Mouse (Mus musculus) lung, adult 2 months (tissue): ENCODE measurements around the gene Gns.

Experiments used
- CTCF ChIP-seq: fragments of 200-500 bp; IDR thresholded peaks from 2 replicates; pipeline ENCODE4 v1.5.1; 2011; ENCODE audit warnings: mild to moderate bottlenecking, low read length, control low read depth; ENCODE audit not compliant: insufficient read depth
- POLR2A ChIP-seq: fragments of 200-500 bp; IDR thresholded peaks from 2 replicates; pipeline ENCODE4 v1.6.1; 2011; ENCODE audit warnings: low read depth, mild to moderate bottlenecking, control low read depth, low read length, borderline replicate concordance; ENCODE audit errors: extremely low read depth

DNA sequence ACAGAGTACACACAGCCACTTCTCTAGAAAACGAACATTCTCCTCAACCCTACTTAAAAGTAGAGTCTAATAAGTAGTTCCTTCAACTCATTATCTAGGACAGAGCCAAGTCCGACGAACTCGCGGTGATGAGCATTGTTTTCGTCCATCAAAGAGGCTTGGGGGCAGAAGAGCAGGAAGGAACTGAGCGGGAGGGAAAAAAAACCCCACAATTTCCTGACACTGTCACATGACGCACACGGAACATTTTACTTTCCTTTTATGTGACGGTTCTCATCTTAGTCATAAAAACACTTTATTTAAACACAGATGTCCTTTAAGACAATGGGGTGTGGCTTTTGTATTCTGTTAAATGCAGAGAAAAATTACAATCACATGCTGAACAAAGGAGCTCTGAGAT, 48.5 kb upstream of the Gns start:
- no peak for TF ChIP-seq POLR2A
- no peak for TF ChIP-seq CTCF
